Mouse (Mus musculus): Measurements from ENCODE around the gene Med28. TPM values are rescaled to one million over a fixed set of nuclear protein-coding genes. Genes with fewer than 3 reads are reported as not detected.
A peak's percentile ranks its signal among the peaks of the same experiment; 100 is the strongest.

Med28 gene
- polyA plus RNA-seq (2015; fragmentation: Nextera tagmentation; extraction: Ambion mirVana) = 149 and 164 TPM in 2 replicates

DNA sequence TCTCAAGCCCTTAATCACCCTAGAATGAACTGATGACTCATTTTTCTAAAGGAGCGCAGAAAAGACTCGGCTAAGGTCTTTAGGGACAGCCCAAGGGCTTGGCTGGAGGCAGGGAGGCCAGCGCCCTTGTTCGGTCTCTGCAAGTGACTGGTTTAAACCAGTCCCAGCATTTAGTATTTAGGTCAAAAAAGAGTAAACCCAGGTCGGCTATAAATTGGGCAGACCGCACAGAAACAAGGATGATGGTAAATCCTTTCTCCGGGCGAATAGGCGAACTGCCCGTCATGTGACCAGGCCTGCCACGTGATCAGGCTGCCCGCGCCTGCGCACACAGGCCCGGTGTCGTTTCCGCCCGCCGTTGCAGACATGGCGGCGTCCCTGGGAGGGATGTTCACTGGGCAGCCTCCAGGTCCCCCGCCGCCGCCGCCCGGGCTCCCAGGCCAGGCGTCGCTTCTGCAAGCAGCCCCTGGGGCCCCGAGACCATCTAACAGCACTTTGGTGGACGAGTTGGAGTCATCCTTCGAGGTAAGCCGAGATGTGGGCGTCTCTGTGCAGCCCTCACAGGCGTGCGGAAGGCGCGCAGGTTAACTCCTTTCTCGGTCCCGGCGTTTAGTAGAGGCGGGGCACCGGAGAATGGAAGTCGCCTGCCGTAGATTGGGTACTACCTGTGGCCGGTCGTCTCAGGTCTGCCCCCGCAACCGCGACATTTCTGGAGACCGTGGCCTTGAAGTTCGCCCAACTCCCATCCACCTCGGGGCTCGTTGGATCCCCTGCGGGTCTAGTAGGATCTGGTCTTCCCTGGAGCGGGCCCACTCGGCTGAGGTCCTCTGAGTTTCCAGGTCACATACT is at the start of gene Med28:
Gene Med28, plus strand, starts transcription at position 270 of the 849 bp plus-strand sequence.
- no peaks in the 10 kb centered on the region for H3K27me3 ChIP-seq
- peak within 1 kb of the TSS; percentile 95 for H3K9ac ChIP-seq
- peak within 1 kb of the TSS; percentile 75 for H3K4me3 ChIP-seq
- peak within 1 kb of the TSS; percentile 92 for H3K4me2 ChIP-seq
- H3K36me3 ChIP-seq = peaks cover 17% of the 10 kb centered on the region
- peaks cover 20% of the 10 kb centered on the region for H3K4me1 ChIP-seq (replicated peaks)
- H3K27ac ChIP-seq = peak within 1 kb of the TSS; percentile 46
- ATAC-seq (replicated peaks; ENCODE audit: insufficient number of reproducible peaks, insufficient read depth, low FRiP score, low read depth) = peak; percentile 93
- 2% methylated on average over 56 of the region's 56 CpGs for WGBS
- no peaks in the 10 kb centered on the region for H3K9me3 ChIP-seq (replicated peaks)

DNA sequence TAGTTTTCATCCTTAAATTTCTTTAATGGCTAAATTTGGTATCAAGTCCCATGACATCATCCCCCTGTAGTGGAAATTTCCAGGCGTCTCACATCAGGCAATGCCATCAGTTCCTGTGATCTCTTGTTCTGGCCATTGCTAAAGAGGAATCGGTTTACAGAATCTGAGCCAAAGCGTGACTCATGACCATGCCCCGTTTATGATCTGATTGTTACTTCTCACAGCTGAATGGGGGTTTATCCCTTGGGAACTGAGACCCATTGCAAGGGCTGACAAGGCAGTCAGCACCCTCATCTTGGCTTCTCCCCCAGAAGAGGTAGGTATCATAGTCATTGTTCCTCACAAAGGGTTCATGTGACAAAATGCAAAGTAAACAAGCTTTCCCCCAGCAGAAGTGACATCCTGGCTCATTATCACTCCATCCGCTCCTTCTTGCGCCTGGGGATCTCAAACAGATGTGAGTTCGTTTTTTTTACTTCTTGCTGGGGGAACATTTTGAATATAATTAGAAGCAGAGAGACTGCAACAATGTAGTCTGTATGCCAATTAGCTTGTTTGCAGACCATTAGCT is 47.1 kb upstream of the Med28 start:
- Histone ChIP-seq H3K4me1 (replicated peaks) (0 out of 2 replicates have a peak, but pooled peaks cover 8% of the 10 kb centered on the region), H3K27me3 (0 out of 2 replicates have a peak, but pooled peaks cover 4% of the 10 kb centered on the region), H3K4me3 (no peak overlapping the region), H3K9me3 (replicated peaks) (no peaks in the 10 kb centered on the region), H3K4me2 (no peak overlapping the region), H3K27ac (no peak overlapping the region), H3K9ac (no peak overlapping the region), H3K36me3 (no peaks in the 10 kb centered on the region)
- ATAC-seq (replicated peaks; ENCODE audit: insufficient number of reproducible peaks, insufficient read depth, low FRiP score, low read depth) = no peak
- WGBS = 23% methylated on average over 7 of the region's 7 CpGs

DNA sequence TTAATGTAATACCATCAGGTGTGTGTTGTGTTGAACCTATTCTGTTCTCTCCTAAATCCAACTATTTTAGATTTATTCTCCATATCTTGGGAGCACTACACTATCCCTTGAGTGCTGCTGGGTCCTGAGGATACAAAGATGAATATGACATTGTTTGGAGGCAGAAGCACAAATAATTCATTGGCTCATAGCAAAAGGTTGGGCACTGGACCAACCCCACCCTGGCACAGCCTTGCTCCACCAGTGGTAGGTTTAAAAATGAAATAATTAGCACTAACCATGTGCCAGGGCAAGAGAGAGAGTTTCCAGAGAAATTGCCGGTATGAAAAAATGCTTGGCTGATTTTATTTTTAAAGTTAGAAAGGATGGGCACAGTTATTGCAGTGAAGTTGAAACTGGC is 46.5 kb upstream of the Med28 start:
- 80% methylated on average over 1 of the region's 1 CpGs for WGBS
- Histone ChIP-seq H3K27me3 (0 out of 2 replicates have a peak, but pooled peaks cover 4% of the 10 kb centered on the region), H3K27ac (no peak overlapping the region), H3K36me3 (no peaks in the 10 kb centered on the region), H3K9me3 (replicated peaks) (no peaks in the 10 kb centered on the region), H3K4me1 (replicated peaks) (0 out of 2 replicates have a peak, but pooled peaks cover 8% of the 10 kb centered on the region), H3K4me2 (no peak overlapping the region), H3K9ac (no peak overlapping the region), H3K4me3 (no peak overlapping the region)
- no peak for ATAC-seq (replicated peaks; ENCODE audit: insufficient number of reproducible peaks, insufficient read depth, low FRiP score, low read depth)

GRCm38 (mm10) chr5:45474215-45474614 is 45.8 kb upstream of the Med28 start:
- H3K27ac ChIP-seq = no peak overlapping the region
- H3K27me3 ChIP-seq = 0 out of 2 replicates have a peak, but pooled peaks cover 4% of the 10 kb centered on the region
- H3K4me1 ChIP-seq (replicated peaks) = 0 out of 2 replicates have a peak, but pooled peaks cover 8% of the 10 kb centered on the region
- WGBS = 26% methylated on average over 6 of the region's 6 CpGs
- H3K4me2 ChIP-seq = no peak overlapping the region
- no peaks in the 10 kb centered on the region for H3K9me3 ChIP-seq (replicated peaks)
- no peak for ATAC-seq (replicated peaks; ENCODE audit: insufficient number of reproducible peaks, insufficient read depth, low FRiP score, low read depth)
- no peaks in the 10 kb centered on the region for H3K36me3 ChIP-seq
- no peak overlapping the region for H3K9ac ChIP-seq
- H3K4me3 ChIP-seq = no peak overlapping the region

GRCm38 (mm10) chr5:45474758-45475157 is 45.3 kb upstream of the Med28 start:
- Histone ChIP-seq H3K27me3 (0 out of 2 replicates have a peak, but pooled peaks cover 4% of the 10 kb centered on the region), H3K9ac (no peak overlapping the region), H3K9me3 (replicated peaks) (no peaks in the 10 kb centered on the region), H3K4me3 (no peak overlapping the region), H3K27ac (no peak overlapping the region), H3K36me3 (no peaks in the 10 kb centered on the region), H3K4me1 (replicated peaks) (0 out of 2 replicates have a peak, but pooled peaks cover 8% of the 10 kb centered on the region), H3K4me2 (no peak overlapping the region)
- 67% methylated on average over 3 of the region's 4 CpGs for WGBS
- ATAC-seq (replicated peaks; ENCODE audit: insufficient number of reproducible peaks, insufficient read depth, low FRiP score, low read depth) = no peak

DNA sequence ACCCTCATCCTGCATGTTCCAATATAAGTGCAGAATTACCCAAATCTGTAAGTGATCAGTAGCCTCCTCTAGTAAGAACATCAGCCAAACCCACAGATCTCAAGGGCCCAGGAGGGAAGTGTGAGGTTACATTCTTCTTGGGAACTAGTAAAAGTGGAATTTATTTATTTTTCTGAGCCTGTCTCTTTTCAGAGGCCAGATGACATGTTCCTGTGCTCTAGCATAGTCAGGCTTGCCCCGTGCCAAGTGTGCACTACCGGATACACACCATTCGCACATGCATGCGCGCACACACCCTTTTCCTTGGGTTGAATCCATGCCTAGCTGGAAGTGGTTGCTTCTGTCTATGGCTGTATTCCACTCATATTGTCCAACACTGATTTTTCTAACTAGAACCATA is 44.3 kb upstream of the Med28 start:
- H3K36me3 ChIP-seq = no peaks in the 10 kb centered on the region

GRCm38 (mm10) chr5:45476288-45476687 is 43.7 kb upstream of the Med28 start:
- Histone ChIP-seq H3K36me3 (no peaks in the 10 kb centered on the region), H3K4me1 (replicated peaks) (0 out of 2 replicates have a peak, but pooled peaks cover 8% of the 10 kb centered on the region), H3K4me2 (no peak overlapping the region), H3K9ac (no peak overlapping the region), H3K4me3 (no peak overlapping the region), H3K27ac (no peak overlapping the region), H3K9me3 (replicated peaks) (no peaks in the 10 kb centered on the region), H3K27me3 (0 out of 2 replicates have a peak, but pooled peaks cover 6% of the 10 kb centered on the region)
- 24% methylated on average over 6 of the region's 6 CpGs for WGBS
- ATAC-seq (replicated peaks; ENCODE audit: insufficient number of reproducible peaks, insufficient read depth, low FRiP score, low read depth) = no peak

More for the DNA sequence above, 44.3 kb upstream of the Med28 start:
- Histone ChIP-seq H3K27ac (no peak overlapping the region), H3K4me2 (no peak overlapping the region), H3K9me3 (replicated peaks) (no peaks in the 10 kb centered on the region), H3K4me1 (replicated peaks) (0 out of 2 replicates have a peak, but pooled peaks cover 8% of the 10 kb centered on the region), H3K4me3 (no peak overlapping the region), H3K27me3 (0 out of 2 replicates have a peak, but pooled peaks cover 7% of the 10 kb centered on the region), H3K9ac (no peak overlapping the region)
- WGBS = 73% methylated on average over 5 of the region's 5 CpGs
- ATAC-seq (replicated peaks; ENCODE audit: insufficient number of reproducible peaks, insufficient read depth, low FRiP score, low read depth) = no peak

DNA sequence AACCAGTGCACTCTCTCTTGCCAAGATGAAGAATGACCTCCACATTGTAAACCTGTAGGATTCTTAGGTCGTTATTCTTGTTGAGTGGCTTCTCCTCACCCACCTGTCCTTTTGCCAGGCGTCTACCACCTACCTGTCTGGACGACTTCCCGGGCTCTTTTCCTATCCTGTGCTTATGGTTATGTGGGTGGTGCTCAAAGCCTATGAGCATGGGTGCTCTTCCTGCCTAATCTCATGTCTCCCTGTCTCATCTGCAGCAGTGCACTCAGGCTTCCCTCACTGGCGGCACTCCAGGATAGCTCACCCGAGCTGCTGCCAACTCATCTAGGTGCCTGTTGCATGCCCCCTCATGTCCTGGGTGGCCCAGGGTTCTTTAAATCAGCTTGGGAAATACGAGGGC is 42.4 kb upstream of the Med28 start:
- 0 out of 2 replicates have a peak, but pooled peaks cover 6% of the 10 kb centered on the region for H3K27me3 ChIP-seq
- no peak overlapping the region for H3K9ac ChIP-seq
- 70% methylated on average over 7 of the region's 7 CpGs for WGBS
- no peaks in the 10 kb centered on the region for H3K36me3 ChIP-seq
- no peak overlapping the region for H3K27ac ChIP-seq
- 0 out of 2 replicates have a peak, but pooled peaks cover 8% of the 10 kb centered on the region for H3K4me1 ChIP-seq (replicated peaks)
- no peak overlapping the region for H3K4me2 ChIP-seq
- no peak overlapping the region for H3K4me3 ChIP-seq
- no peaks in the 10 kb centered on the region for H3K9me3 ChIP-seq (replicated peaks)
- no peak for ATAC-seq (replicated peaks; ENCODE audit: insufficient number of reproducible peaks, insufficient read depth, low FRiP score, low read depth)

GRCm38 (mm10) chr5:45480066-45480465 is 40.0 kb upstream of the Med28 start:
- Histone ChIP-seq H3K4me2 (no peak overlapping the region), H3K36me3 (no peaks in the 10 kb centered on the region), H3K27me3 (0 out of 2 replicates have a peak, but pooled peaks cover 6% of the 10 kb centered on the region), H3K9ac (no peak overlapping the region), H3K27ac (no peak overlapping the region), H3K4me3 (no peak overlapping the region), H3K4me1 (replicated peaks) (0 out of 2 replicates have a peak, but pooled peaks cover 3% of the 10 kb centered on the region), H3K9me3 (replicated peaks) (no peaks in the 10 kb centered on the region)
- ATAC-seq (replicated peaks; ENCODE audit: insufficient number of reproducible peaks, insufficient read depth, low FRiP score, low read depth) = no peak
- WGBS = 76% methylated on average over 1 of the region's 1 CpGs

DNA sequence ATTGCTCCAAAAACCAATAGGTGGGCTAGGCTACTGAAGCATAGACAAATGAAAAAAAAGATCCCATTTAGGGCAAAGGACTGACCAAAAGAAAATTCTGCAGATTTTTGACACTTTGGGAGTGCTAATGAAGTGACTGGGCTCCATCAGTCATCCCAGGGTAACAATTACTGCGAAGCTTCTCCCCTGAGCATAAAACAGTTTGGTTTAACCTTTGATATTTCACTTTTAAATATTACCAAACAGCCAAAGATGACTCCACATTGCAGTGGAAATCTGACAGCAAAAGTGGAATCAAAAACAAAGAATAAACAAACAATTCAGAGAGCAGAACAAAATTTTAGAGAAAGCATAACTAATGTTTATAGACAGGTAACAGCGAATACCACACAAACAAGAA is 38.9 kb upstream of the Med28 start:
- ATAC-seq (replicated peaks; ENCODE audit: insufficient number of reproducible peaks, insufficient read depth, low FRiP score, low read depth) = no peak
- H3K4me3 ChIP-seq = no peak overlapping the region
- H3K36me3 ChIP-seq = no peaks in the 10 kb centered on the region

DNA sequence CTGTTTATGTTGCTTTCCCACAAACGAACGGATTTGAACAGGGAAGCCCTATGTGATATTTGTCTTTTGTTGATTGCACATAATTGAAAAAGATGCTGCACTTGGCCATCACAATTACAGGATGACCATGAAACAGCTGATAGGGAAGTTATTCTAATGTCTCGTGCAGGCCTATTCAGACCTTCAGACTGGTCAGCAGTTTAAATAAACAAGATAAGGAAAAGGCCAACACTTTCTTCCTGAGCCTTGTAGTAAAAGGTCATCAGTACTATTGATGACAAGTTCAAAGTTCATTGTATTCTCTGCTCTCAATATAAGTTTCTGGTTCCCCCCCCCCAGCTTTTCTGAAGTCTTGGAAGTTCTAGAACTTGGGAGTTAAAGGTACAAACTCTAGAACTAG is 37.4 kb upstream of the Med28 start:
- H3K4me3 ChIP-seq = no peak overlapping the region
- ATAC-seq (replicated peaks; ENCODE audit: insufficient number of reproducible peaks, insufficient read depth, low FRiP score, low read depth) = no peak
- no peak overlapping the region for H3K27ac ChIP-seq
- no peak overlapping the region for H3K4me2 ChIP-seq
- H3K36me3 ChIP-seq = no peaks in the 10 kb centered on the region
- whole genome bisulfite sequencing = 54% methylated on average over 3 of the region's 3 CpGs
- H3K27me3 ChIP-seq = 0 out of 2 replicates have a peak, but pooled peaks cover 6% of the 10 kb centered on the region
- H3K4me1 ChIP-seq (replicated peaks) = no peaks in the 10 kb centered on the region
- H3K9ac ChIP-seq = no peak overlapping the region
- no peaks in the 10 kb centered on the region for H3K9me3 ChIP-seq (replicated peaks)

More for the DNA sequence above, 38.9 kb upstream of the Med28 start:
- no peak overlapping the region for H3K27ac ChIP-seq
- H3K4me2 ChIP-seq = no peak overlapping the region
- no peak overlapping the region for H3K9ac ChIP-seq
- H3K27me3 ChIP-seq = 0 out of 2 replicates have a peak, but pooled peaks cover 6% of the 10 kb centered on the region
- H3K9me3 ChIP-seq (replicated peaks) = no peaks in the 10 kb centered on the region
- 0 out of 2 replicates have a peak, but pooled peaks cover 3% of the 10 kb centered on the region for H3K4me1 ChIP-seq (replicated peaks)
- 84% methylated on average over 2 of the region's 2 CpGs for WGBS
